Mouse (Mus musculus): ENCODE results near the gene Ralgds.
"Not testable (repeated sequence)": the region's sequence is repeated elsewhere in the genome, so short reads cannot be mapped to it uniquely, and the experiment has no call there.

The Ralgds gene

DNA sequence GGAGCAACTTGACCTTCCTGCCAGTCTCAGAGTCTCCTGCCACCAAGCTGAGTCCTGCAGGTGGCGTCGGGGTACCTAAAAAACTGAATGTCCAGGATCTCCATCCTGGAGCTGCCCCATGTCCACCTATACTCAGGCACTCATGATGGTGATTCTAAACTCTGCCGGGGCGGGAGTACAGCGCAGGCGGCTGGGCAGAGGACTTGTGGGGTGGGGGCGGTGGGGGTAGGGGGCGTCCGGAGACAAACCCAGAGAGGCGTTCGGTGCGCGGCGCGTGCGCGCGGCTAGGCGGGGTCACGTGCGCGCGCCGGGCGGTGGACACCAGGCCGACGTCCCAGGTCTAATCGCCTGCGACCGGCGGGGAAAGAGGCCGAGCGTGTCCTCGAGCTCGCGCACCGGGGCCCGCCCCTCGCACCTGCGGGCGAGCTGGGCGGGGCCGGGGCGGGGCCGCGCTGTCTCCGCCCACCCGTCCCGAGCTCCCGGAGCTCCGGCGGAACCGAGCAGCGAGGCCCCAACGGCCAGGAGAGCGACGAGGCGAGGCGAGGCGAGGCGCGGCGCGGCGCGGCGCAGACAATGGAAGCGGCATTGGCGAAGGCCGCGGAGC is at the start of gene Ralgds:
Ralgds (plus strand) TSS at position 328 of the 604 bp plus-strand sequence.
- DNase-seq, result peak; percentile 82

DNA sequence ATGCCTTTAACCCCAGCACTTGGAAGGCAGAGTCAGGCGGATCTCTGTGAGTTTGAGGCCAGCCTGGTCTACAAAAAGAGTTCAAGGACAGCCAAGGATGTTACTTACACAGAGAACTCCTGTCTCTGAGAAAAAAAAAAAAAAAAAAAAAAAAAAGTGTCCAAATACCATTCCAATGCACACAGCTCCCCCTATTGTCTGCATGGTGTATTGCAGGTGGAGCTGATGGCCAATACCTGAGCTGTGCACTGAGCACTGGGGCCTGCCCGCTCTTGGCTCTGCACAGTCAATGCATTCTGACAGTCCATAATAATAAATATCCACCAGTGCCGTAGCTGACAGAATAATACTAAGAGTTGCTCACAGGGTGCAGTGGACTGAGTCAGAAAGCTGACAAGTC is 49.0 kb upstream of the Ralgds start:
- DNase-seq, result peak; percentile 83

DNA sequence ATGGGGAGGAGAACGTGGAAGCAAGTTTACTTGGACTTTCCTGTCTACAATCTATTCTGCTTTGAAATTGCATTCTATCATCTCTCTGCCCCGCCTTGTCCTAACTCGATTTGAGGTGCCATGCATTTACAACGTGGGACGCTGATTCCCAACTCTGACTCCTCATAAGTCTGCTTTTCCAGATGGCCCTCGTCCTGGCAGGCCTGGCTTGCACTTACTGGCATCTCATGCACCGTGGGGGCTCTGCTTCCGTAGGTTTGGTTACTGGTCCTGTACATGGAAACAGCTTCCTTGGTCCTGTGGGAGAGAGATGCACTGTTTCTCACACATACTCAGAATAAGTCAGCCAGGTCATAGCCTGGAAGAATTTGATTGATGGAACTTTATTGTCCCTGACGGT is 48.0 kb upstream of the Ralgds start:
- no peak for DNase-seq

DNA sequence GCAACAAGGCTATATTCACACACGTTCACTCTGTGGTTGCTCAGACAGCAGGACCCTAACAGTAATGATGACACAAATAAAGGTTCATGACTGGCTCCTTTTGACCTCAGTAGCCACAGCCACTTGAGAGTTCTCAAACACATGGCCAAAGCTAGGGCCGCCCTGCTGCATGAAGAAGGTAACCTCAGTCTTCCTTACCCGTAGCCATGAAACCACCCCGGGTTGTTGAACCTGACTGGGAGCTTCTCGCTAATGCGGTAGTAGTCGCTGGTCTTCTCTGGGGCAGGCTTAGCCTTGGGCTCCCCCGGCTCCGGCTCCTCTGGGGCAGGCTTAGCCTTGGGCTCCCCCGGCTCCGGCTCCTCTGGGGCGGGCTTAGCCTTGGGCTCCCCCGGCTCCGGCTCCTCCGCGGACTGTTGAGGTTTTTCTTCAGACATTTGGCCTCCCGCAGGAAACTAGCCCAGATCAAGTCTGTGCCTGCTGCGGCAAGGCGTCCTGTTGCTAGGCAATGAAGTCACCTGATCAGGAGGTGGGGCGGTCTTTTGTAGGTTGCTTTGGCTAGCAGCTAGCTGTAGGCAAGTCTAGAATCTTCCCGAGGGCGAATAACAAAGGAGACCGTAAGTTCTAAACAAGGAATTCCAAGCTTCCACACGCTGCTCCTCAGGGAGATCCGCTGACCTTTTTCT is 46.9 kb upstream of the Ralgds start, which contains the start of gene 1700007K13Rik:
1700007K13Rik (minus strand) TSS at position 497 of the 683 bp plus-strand sequence.
- DNase-seq, result peak; percentile 81

DNA sequence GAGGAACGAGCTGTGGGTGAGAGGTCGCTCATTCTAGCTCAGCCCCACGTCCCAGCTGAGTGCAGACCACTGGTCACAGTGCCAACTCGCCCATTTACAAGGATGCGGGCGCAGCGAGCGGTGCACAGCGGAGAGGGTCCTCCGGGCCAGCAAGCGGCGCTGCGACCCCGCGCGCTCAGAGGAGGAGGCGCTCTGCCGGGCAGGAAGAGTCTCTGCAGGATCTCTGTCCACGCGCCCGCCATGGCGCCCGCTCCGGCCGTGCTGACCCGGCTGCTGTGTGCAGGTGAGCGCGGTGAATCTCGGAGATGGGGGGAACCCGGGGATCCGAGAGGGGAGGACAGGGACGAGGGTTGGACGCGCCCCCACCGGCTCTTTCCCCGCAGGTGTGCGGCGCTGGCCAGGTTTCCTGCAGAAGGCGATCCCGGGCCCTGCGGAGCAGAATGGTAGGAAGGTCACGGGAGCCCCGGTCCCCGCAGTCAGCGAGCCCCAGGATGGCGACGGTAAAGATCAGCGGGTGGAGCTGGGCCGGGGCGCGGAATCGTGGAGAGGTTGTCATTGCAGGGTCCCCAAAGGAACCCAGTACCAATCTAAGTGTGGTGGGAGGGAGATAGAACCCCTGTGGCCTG is 45.0 kb upstream of the Ralgds start, which contains the start of gene Mrps2:
Mrps2 (plus strand) TSS at position 207 of the 626 bp plus-strand sequence.
- DNase-seq, result peak; percentile 83

DNA sequence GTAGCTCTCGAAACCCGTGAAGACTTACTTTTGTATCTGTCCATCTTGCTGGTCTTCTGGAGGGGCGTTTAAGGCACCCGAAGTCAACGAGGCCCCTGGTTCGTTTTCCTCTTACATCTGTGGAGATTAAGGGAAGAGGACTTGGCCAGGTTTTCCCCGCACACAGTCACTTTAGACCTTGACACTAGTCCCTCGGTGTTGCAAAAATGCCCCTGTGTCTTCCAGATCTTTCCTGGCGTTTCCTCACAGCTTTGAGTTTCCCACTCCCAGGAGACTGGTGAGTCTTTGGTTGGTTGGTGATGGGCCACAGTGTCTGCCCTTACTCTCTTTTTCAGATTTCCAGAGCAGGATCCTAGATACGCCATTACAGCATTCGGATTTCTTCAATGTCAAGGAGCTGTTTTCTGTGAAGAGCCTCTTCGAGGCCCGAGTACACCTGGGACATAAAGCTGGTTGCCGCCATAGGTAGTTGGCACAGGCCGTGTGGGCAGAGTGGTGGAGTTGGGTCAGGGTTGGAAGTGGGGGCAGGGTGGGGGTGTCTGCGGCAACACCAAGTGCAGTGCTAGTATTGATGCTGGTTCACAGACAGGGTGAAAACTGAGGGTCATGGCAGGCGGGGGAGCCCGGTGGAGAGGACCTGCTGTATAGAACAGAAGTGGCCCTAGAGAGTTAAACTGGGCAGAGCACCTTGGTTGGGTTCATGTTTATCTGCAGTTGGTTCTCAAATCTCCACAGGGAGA is 44.3 kb upstream of the Ralgds start:
- DNase-seq, result no peak

DNA sequence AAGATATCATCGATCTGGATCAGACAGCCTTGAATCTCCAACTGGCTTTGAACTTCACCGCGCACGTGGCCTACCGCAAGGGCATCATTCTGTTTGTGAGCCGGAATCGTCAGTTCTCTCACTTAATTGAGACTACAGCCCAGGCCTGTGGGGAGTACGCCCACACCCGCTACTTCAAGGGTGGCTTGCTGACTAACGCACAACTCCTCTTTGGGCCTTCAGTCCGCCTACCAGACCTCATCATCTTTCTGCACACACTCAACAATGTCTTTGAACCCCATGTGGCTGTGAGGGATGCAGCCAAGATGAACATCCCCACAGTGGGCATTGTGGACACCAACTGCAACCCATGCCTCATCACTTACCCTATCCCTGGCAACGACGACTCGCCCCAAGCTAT is 43.5 kb upstream of the Ralgds start:
- DNase-seq, result no peak

DNA sequence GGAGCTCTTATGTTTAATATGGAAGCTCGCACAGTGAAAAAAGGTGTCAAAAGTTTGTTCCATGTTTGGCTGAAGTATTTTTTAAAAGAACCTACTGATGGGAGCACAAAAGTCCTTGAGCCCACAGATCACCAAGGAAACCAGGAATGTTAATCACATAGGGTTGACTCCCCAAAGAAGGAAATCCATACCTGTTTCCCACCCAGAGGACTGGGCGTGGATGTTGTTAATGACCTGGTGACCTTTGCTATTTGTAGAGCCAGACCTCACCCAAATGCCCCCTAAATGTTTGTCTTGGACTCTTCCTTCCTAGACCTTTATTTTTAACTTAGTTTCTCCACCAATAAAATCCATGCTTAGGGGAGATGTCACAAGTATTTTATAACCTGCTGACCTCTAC is 42.3 kb upstream of the Ralgds start:
- DNase-seq, result no peak

DNA sequence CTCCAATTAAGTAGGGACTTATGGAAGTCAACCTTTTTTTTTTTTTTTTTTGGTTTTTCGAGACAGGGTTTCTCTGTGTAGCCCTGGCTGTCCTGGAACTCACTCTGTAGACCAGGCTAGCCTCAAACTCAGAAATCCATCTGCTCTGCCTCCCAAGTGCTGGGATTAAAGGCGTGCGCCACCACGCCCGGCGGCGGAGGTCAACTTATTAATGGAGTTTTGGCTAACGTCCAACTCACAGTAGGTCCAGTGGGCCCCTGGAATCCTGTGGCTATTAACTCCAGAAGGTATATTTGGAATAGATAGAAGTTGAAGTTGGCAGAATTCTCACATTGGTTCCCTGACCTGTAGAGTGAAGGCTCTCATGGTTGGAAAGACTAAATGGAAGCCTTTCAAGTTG is 40.9 kb upstream of the Ralgds start:
- not testable (repeated sequence) for DNase-seq

DNA sequence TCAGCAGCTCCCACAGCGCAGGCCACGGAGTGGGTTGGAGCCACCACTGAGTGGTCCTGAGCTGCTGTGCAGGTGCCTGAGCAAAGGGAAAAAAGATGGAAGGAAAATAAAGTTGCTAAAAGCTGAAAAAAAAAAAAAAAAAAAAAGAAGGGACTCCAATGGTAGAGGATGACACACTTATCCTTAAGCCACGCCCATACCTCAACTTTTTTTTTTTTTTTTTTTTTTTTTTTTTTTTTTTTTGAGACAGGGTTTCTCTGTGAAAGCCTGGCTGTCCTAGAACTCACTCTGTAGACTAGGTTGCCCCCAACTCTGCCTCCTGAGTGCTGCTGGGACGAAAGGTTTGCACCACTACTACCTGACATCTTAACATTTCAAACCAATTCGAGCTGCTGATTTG is 34.9 kb upstream of the Ralgds start:
- DNase-seq, result not testable (repeated sequence)

DNA sequence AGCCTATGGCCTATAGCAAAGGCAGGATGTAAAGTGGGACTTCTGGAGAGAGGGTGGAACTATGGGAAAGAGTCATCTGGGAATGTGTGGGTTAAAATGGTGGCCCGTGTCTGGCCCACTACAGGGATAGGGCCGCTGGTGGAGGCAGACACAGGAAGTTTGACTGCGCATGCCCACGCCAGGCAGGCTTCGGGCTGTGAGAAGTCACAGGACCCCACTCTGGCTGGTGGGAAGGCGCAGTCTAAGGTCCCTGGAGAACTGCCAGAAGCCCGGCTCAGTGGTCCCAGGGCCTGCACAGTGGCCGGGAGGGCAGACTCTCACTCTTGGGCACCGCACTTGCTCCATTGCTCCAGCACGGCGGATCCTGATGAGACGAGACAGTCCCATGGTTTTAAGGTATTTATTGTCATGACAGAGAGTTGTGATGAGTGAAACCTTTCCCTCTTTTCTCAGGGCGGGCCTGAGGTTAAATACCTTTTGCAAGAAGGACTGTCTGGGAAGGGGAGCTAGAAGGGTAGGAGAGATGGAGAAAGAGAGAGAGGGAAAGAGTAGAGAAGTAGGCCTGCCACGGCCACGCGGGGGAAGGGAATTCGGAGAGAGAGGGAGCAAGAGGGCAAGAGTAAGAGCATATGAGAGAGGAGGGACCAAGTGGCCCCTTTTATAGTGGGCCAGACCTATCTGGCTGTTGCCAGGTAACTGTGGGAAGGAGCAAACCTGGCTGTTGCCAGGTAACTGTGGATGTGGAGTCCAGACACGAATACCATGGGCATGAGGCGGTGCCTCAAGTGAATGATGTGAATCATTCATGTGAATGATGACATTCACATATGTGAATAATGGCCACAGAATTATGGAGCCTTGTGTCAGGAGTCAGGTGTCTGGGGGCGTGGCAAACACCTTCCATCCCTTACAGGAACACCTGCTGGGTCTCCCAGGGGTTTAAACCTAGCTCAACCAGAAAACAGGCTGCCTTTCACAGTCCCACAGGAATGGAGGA is 33.4 kb upstream of the Ralgds start:
- no peak for DNase-seq

DNA sequence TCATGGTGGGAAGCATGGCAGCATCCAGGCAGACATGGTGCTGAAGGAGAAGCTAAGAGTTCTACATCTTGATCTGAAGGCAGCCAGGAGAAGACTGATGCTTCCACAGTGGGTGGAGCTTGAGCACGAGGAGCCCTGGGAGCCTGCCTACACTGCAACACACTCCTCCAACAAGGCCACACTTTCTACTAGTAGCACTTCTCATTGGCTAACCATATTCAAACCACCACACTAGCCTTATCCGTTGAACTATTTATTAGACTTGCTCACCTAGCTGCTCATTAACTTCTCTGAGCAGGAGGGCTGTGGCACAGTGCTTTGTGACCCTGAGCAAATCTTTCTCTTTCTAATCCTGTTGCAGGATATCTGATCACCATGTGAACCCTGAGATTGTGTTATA is 29.1 kb upstream of the Ralgds start:
- DNase-seq, result no peak

DNA sequence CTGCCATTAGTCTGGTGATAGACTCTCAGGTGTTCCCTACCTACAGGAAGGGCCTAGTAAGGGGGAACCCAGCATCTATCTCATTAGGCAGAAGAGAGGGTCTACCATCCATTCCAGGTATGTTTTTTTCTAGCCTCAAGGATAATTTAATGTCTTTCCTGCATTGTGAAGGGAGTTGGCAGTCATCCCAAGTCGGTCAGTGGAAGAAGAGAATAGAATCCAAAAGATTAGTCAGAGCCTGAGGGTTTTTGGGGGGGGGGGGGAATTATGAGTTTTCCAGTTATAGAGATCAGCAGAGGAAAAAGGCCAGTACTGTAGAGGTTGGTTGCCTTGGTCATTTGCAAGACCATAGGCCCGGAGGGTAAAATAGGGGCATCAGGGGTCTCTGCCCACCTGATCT is 18.4 kb upstream of the Ralgds start:
- DNase-seq, result no peak

DNA sequence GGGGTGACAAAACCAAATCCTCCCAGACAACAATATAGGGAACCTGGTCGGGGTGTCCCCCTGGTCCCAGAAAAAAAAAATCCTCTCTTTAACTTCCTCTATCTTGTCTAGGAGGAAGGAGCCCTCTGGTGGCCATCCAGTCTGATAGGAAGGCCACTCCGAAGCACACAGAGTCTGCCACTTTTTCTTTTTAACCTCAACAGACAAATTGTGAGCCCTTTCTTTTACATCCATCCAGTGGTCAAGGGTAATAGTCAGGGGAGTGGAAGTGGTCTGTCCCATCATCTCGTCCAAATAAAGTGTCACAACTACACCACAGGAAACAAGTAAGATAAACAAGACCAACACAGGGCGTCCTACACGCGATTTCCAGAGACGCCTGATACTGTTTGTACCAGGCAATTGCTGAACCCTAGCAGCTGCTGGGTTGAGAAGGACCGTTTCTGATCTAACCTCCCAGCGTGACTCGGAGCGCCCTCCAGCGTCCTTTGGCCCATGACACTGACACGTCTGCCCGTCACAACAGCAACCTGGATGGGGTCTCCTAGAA is 17.6 kb upstream of the Ralgds start:
- no peak for DNase-seq

DNA sequence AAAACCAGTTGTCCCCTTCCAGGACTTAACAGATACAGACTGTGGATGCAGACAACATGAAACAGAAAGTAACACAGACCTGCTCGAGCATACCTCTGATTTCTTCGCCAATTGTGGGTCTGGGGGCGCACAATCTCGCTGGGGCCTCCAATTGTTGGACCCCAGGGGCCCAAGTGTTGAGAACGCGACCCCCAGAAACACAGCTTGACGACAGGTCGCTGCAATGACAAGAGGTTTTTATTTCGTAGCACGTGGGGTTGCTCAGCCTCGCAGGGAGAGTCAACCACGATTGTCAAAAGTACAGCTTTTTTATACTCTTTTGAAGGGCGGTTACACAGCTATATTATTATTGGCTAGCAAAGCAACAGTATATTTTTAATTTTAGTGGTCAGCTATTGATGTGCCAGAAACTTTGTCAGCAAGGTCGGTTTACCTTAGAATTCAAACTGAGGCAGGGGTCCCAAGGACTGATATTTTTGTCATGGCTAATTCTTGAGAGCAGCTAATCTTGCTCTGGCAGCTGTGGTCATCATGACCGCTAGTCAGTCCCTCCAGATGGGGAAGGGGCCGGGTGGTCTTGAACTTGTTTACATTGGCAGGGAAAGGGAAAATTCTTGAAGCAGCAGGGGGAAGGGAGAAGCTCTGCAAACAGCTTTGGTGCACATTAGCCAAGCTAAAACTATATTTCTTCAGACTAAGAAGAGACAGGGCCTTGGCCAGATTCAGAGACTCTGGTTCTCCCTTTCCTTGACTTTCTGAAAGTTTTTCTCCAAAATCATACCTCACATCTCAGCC is 16.9 kb upstream of the Ralgds start:
- DNase-seq, result no peak

DNA sequence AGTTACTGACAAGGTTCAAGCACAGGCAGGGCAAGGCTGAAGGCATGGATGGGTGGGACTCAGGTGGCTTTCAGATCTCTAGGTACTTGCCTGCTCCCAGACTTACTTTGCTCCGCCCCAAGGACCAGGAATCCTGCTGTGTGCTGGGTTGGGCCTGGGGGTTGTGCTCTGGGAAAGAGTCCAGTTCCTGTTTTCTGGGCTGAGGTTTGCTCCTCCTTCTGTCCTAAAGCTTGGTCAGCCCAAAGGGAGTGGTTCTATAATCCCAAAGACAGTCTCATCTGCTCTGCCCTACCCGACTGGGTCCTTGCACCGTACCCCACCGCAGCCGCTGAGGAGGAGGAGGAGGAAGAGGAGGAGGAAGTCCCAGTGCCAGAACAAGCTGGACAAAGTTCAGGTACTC is 16.3 kb upstream of the Ralgds start, which contains the start of gene Gbgt1:
Gbgt1 (plus strand) TSS at position 221 of the 400 bp plus-strand sequence.
- no peak for DNase-seq

DNA sequence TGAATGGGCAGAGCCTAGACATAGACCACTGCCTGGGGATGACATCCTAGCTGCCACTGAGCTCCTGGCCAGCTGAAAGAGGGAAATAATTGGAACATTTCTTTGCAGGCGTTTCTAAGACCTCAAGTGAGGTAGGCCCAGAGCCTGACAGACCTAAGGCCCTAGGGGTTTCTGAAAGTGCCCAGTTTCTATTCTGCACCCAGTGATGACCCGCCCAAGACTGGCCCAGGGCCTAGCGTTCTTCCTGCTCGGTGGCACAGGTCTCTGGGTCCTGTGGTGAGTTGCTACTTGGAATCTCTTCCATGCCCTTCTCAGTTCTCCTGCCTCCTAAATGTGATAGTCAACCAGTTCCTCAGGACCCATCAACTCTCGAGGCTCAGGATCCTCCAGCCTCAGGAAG is 15.4 kb upstream of the Ralgds start:
- DNase-seq, result no peak

DNA sequence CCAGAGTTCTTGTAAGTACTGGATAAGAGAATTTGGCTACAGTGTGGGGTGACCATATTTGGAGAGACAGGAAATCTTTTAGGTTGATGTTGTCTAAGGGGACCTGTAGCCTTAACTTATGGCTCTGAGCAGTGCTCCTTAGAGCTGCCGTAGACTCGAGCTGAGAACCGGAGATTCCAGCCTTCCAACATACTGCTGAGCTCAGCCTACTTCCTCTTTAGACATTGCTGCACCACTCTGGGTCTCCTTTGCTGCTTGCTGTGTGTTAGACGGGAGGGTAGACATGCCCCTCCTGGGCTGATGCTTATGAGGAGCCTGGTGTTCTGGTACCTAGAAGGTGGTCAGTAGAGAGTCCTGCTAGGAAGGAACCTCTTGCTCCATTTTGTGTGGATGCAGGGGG is 14.5 kb upstream of the Ralgds start:
- DNase-seq, result no peak

DNA sequence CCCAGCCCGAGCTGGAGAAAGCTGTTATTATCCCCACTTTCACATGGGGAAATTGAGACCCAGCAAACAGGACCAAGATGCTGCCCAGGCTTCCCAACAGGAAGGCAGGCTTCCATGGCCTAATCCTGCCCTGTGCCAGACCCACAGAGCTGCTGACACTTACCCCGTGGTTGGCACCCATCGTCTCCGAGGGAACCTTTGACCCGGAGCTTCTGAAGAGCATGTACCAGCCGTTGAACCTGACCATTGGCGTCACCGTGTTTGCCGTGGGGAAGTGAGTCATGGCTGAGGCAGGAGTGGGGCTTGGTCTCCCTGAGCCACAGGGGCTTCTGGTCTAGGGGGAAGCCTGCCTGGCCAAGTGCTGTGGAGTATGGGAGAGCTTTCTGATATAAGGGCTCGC is 9.9 kb upstream of the Ralgds start:
- no peak for DNase-seq

DNA sequence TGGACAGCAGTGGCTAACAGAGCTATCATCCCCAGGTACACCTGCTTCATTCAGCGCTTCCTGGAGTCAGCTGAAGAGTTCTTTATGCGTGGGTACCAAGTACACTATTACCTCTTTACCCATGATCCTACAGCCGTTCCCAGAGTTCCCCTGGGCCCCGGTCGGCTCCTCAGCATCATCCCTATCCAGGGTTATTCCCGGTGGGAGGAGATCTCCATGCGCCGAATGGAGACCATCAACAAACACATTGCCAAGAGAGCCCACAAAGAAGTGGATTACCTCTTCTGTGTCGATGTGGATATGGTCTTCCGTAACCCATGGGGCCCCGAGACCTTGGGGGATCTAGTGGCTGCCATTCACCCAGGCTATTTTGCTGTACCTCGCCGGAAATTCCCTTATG is 8.2 kb upstream of the Ralgds start:
- DNase-seq, result no peak

DNA sequence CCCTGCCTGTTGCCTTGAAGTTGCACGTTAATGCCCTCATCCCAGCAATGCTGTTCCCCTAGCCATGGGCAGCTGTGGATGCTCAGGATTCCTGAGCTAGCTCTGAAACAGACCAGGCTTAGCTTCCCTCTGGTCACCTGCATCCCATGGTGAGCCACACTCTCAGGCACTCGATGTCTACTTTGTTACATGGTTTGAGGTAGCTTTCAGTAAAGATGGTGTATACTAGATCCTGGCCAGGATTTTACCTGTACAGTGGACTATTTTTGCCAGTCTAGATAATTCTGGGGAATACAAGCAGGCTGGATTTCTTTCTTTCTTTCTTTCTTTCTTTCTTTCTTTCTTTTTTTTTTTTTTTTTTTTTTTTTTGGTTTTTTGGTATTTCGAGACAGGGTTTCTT is 7.1 kb upstream of the Ralgds start, which contains the start of gene Gm10134:
Gm10134 (plus strand) TSS at position 301 of the 400 bp plus-strand sequence.
- no peak for DNase-seq

Measured in cerebellum, adult 9-10 months (tissue).